Mouse (Mus musculus): ENCODE results near the gene Gpr157. TPM values are rescaled to one million over a fixed set of nuclear protein-coding genes. Genes with fewer than 3 reads are reported as not detected.
A peak's percentile ranks its signal among the peaks of the same experiment; 100 is the strongest.

The Gpr157 gene
- polyA plus RNA-seq, 1 experiment from 2014 or later, result 0.79 TPM

DNA sequence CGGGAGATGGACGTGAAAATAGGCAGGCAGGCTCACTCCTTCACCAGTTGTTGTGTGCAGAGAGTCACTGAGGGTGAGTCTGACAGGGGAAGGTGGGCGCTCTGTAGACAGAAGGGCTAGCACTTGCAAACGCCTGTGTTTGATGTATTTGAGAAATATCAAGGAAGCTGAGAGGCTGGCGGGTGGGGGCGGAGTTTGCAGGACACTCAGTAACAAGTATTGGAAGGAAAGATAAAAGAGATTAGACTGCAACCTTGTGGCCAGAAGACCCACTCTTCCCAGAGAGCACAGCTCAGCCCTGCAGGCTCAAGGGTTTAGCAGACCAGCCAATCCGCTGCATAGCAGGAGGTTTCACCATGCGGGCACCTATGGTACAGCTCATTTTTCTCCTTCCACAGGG, 35.7 kb upstream of the Gpr157 start:
- 71% methylated on average over 8 of the region's 8 CpGs for WGBS
- Histone ChIP-seq H3K27ac (no peak overlapping the region), H3K36me3 (no peaks in the 10 kb centered on the region), H3K4me2 (no peak overlapping the region), H3K9ac (replicated peaks) (no peak overlapping the region), H3K9me3 (0 out of 2 replicates have a peak, but pooled peaks cover 7% of the 10 kb centered on the region), H3K4me1 (replicated peaks) (peaks cover 16% of the 10 kb centered on the region), H3K27me3 (peaks cover 55% of the 10 kb centered on the region), H3K4me3 (replicated peaks) (no peak overlapping the region)
- ATAC-seq (ENCODE audit: insufficient number of reproducible peaks, insufficient read depth, low FRiP score, low TSS enrichment, low read depth), result no peak

DNA sequence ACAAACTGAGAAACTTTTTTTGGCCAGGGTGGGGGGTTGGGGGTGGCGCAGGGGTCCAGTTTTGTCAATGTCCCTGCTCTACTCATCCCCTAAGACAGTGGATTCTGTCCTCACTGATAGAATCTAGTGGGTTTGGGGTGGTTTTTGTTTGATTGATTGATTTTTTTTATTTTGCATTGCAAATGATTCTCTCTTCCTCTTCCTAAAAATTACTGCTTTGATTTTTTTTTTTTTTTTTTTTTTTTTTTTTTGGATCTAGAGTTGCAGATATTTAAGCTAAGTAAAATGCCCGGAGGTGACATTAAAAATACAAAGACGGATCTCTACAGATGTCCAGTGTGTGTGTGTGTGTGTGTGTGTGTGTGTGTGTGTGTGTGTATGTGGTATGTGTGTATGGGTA, 34.8 kb upstream of the Gpr157 start:
- Histone ChIP-seq H3K36me3 (no peaks in the 10 kb centered on the region), H3K9me3 (0 out of 2 replicates have a peak, but pooled peaks cover 7% of the 10 kb centered on the region), H3K4me3 (replicated peaks) (no peak overlapping the region), H3K27ac (no peak overlapping the region), H3K4me2 (no peak overlapping the region), H3K9ac (replicated peaks) (no peak overlapping the region), H3K27me3 (peaks cover 48% of the 10 kb centered on the region), H3K4me1 (replicated peaks) (peaks cover 14% of the 10 kb centered on the region)
- ATAC-seq (ENCODE audit: insufficient number of reproducible peaks, insufficient read depth, low FRiP score, low TSS enrichment, low read depth), result no peak
- WGBS, result 96% methylated on average over 3 of the region's 3 CpGs

DNA sequence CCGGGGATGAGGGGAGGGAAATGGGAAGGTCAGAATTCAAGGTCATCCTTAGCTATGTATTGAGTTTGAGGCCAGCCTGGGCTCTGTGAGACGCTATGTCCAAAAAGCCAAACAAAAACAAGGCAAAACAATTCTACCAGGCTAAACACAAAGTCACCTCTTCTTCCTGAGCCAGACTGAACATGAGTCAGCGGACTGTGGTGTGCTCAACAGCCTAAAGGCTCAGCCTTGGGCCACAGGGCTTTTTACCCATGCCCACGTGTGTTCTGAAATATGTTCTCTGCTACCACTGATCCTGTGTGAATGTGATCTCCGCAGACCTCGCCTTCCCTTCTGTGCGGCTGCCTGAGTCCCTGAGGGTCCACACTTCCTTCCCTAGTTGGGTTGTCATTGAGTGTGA, 31.0 kb upstream of the Gpr157 start:
- H3K9me3 ChIP-seq, result no peaks in the 10 kb centered on the region
- no peak overlapping the region for H3K9ac ChIP-seq (replicated peaks)
- peaks cover 17% of the 10 kb centered on the region for H3K4me1 ChIP-seq (replicated peaks)
- peaks cover 10% of the 10 kb centered on the region for H3K27me3 ChIP-seq
- 86% methylated on average over 7 of the region's 7 CpGs for WGBS
- H3K4me3 ChIP-seq (replicated peaks), result no peak overlapping the region
- H3K4me2 ChIP-seq, result no peak overlapping the region
- no peaks in the 10 kb centered on the region for H3K36me3 ChIP-seq
- H3K27ac ChIP-seq, result no peak overlapping the region
- ATAC-seq (ENCODE audit: insufficient number of reproducible peaks, insufficient read depth, low FRiP score, low TSS enrichment, low read depth), result no peak

DNA sequence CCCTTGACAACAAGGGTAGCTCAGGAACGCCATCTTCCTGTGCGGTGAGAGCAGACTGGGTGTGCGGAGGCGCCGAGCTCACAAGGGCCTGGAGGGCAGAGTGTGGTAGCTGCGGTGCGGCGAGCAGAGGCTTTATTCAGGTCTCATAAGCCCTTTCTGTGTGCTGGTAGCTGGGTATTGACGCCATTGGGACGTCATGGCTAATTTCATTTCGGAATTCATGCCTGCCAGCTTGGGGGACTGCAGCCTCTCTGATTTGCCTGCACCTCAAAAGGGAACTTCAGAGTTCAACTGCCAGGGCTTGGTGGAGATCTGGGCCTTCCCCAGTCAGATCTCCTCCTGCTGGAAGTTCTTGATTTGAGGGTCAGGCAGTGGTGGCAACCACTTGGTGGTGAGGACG, 29.4 kb upstream of the Gpr157 start:
- 91% methylated on average over 12 of the region's 12 CpGs for WGBS
- Histone ChIP-seq H3K4me2 (no peak overlapping the region), H3K27ac (no peak overlapping the region), H3K36me3 (no peaks in the 10 kb centered on the region), H3K27me3 (no peaks in the 10 kb centered on the region; the same call in 1 of the 2 replicates), H3K9ac (replicated peaks) (no peak overlapping the region), H3K4me1 (replicated peaks) (peaks cover 18% of the 10 kb centered on the region), H3K4me3 (replicated peaks) (no peak overlapping the region), H3K9me3 (no peaks in the 10 kb centered on the region)
- no peak for ATAC-seq (ENCODE audit: insufficient number of reproducible peaks, insufficient read depth, low FRiP score, low TSS enrichment, low read depth)

DNA sequence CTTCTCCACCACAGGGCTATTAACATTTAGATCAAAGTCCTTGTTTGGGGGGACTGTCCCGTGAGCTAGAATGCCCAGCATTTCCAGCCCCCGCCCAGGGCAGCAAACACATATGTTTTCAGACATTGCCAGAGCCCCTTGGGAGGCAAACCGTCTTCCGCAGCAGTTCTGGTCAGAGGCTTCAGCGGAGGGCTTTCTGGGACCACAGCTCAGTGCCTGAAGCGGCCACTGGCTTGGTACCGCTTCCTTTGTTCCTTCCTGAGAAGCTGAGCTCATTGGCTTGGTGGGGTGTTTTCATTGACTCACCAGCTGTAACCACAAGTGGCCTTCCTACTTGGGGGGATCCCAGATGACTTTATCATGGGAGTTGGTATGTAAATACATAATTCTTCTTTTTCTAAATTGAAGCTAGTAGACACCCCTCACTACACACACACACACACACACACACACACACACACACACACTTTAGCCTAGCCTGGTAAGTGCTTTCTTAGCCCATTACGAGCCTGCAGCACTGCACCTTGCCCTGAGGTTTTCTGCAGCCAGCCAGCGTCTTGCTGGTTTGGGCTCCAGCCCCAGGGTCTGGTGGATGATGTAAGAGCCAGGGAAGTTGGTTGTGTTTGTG, 27.2 kb upstream of the Gpr157 start:
- Histone ChIP-seq H3K4me3 (replicated peaks) (no peak overlapping the region), H3K27ac (peak overlapping the region; percentile 51), H3K9me3 (no peaks in the 10 kb centered on the region), H3K9ac (replicated peaks) (no peak overlapping the region), H3K4me1 (replicated peaks) (peaks cover 18% of the 10 kb centered on the region), H3K4me2 (no peak overlapping the region), H3K27me3 (no peaks in the 10 kb centered on the region), H3K36me3 (no peaks in the 10 kb centered on the region)
- 31% methylated on average over 9 of the region's 9 CpGs for WGBS
- ATAC-seq (ENCODE audit: insufficient number of reproducible peaks, insufficient read depth, low FRiP score, low TSS enrichment, low read depth), result no peak

DNA sequence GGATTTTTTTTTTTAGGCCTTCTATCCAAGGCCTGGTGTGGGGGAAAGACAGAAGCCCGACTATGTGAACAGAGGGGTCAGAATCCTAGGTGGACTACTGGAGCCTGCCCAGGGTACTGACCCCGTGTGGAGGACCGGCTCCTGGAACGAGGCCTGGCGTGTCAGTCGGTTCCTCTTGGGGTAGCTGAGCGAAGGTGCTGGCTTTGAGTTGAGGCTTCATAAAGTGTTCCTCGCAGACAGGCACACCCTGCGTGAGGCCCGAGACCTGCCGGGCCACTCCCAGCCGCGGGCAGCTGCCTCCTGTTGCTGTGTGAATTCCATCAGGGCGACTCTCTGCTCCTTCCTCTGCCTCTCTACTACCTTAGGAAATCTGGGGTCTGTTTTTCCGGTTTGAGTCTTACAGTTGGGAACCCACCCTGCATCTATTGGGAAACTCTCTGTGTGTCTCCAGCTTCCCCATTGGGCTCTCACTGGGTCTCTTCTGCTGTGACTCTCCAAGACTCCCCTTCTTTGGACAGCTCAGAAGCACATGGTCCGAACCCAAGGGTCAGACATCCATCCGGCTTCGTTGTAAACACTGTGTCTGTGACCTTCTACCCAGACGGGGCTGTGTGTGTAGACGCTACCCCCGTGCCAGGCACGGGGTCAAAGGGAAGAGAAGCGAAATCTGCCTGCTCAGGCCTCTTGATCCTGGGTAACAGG, 26.5 kb upstream of the Gpr157 start:
- Histone ChIP-seq H3K4me3 (replicated peaks) (no peak overlapping the region), H3K27me3 (no peaks in the 10 kb centered on the region), H3K9ac (replicated peaks) (no peak overlapping the region), H3K36me3 (no peaks in the 10 kb centered on the region), H3K4me1 (replicated peaks) (peaks cover 18% of the 10 kb centered on the region), H3K4me2 (no peak overlapping the region), H3K27ac (peak overlapping the region; percentile 51), H3K9me3 (no peaks in the 10 kb centered on the region)
- no peak for ATAC-seq (ENCODE audit: insufficient number of reproducible peaks, insufficient read depth, low FRiP score, low TSS enrichment, low read depth)
- WGBS, result 65% methylated on average over 23 of the region's 23 CpGs

DNA sequence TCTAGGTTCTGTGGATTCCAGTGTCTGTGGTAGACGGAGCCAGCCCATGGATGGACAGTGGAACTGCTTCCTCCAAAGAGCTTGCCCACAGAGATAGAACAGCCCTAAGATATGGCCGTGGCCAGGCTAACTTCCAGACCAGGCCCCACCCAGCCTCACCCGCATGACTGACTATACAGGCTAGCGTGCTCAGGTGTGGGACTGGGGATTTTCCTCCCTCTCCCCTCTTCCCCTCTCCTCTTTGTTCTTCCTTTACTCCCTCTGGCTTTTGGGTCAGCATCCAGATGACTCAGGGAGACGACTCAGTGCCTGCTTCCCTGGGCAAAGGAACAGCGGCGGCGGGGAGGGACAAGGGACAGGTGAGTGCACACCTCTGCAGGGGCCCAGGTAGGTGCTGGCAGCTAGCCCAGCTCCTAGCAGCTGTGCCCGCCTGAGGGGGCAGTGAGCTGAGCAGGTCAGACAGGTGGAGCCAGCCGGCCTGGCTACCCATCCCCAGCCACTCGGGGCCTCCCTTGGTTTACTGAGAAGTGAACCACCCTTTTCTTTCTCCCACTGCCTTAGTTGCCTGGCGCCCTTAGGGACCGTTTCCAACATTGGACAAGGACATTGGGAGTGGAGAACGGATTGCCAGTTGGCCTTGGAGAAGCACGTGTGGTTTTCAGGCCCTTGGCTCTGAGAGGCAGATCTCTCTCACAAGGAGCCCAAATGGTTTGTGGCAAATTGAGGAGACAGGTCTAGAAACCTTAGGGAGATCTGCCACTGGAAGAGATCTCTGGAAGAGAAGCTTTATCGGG, 25.5 kb upstream of the Gpr157 start:
- WGBS, result 77% methylated on average over 16 of the region's 16 CpGs
- 0 out of 2 replicates have a peak overlapping the region, but pooled peaks have one; percentile 23 for H3K27ac ChIP-seq
- no peak overlapping the region for H3K9ac ChIP-seq (replicated peaks)
- H3K4me1 ChIP-seq (replicated peaks), result peaks cover 18% of the 10 kb centered on the region
- no peak overlapping the region for H3K4me2 ChIP-seq
- H3K4me3 ChIP-seq (replicated peaks), result no peak overlapping the region
- no peaks in the 10 kb centered on the region for H3K9me3 ChIP-seq
- no peaks in the 10 kb centered on the region for H3K36me3 ChIP-seq
- no peaks in the 10 kb centered on the region for H3K27me3 ChIP-seq
- no peak for ATAC-seq (ENCODE audit: insufficient number of reproducible peaks, insufficient read depth, low FRiP score, low TSS enrichment, low read depth)

DNA sequence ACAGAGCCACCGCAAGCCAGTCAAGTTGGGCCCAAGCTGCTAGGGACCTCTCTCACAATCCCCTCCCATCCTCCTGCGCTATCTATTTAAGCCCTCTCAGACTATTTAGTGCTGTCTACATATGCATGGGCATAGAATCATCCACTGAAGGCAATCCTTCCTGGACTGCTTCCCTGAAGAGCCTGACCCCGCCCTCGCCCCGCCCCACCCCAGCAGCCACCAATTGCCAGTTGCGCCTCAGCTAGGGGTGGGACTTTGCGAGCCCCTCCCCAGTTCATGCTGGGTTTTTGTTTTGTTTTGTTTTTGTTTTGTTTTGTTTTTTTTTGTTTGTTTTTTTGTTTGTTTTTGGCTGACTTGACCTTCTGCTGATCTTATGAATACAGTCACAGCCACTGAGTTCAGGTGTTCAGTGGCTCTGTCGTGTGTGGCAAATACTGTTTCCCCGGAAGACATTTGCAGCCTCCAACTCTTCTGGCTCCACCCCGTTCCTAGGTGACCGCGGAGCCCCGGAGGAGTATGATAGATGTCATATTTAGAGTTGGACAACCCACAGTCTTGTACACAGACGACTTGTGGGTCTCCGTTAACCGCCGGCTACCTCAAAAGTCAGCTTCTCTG, 20.4 kb upstream of the Gpr157 start:
- H3K27me3 ChIP-seq, result no peaks in the 10 kb centered on the region
- 82% methylated on average over 17 of the region's 17 CpGs for WGBS
- H3K27ac ChIP-seq, result no peak overlapping the region
- H3K9ac ChIP-seq (replicated peaks), result no peak overlapping the region
- H3K36me3 ChIP-seq, result no peaks in the 10 kb centered on the region
- H3K4me3 ChIP-seq (replicated peaks), result no peak overlapping the region
- no peak overlapping the region for H3K4me2 ChIP-seq
- H3K4me1 ChIP-seq (replicated peaks), result peaks cover 8% of the 10 kb centered on the region
- H3K9me3 ChIP-seq, result no peaks in the 10 kb centered on the region
- no peak for ATAC-seq (ENCODE audit: insufficient number of reproducible peaks, insufficient read depth, low FRiP score, low TSS enrichment, low read depth)

DNA sequence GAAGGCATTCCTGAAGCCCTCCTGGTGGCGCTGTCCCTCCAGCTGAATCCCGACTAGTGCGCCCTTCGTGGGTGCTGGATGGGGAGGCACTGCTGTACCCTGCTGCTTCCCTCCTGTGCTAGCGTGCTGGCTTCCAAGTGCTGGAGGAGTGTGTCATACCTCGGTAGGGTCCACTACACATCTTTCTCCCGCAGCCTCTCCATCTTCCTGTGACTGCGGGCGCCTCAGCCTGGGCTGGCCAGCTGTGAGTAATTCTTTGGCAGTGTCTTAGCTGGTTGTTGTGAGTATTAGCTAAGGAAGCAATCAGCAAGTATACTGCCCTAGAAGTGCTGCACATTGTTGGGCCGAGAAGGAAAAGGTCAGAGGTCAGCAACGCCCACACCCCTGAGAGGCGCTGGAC, 18.9 kb upstream of the Gpr157 start:
- peaks cover 8% of the 10 kb centered on the region for H3K4me1 ChIP-seq (replicated peaks)
- no peak overlapping the region for H3K4me2 ChIP-seq
- no peaks in the 10 kb centered on the region for H3K27me3 ChIP-seq
- 70% methylated on average over 12 of the region's 12 CpGs for WGBS
- H3K36me3 ChIP-seq, result no peaks in the 10 kb centered on the region
- no peak overlapping the region for H3K9ac ChIP-seq (replicated peaks)
- no peak for ATAC-seq (ENCODE audit: insufficient number of reproducible peaks, insufficient read depth, low FRiP score, low TSS enrichment, low read depth)
- no peak overlapping the region for H3K4me3 ChIP-seq (replicated peaks)
- H3K27ac ChIP-seq, result no peak overlapping the region
- H3K9me3 ChIP-seq, result no peaks in the 10 kb centered on the region

DNA sequence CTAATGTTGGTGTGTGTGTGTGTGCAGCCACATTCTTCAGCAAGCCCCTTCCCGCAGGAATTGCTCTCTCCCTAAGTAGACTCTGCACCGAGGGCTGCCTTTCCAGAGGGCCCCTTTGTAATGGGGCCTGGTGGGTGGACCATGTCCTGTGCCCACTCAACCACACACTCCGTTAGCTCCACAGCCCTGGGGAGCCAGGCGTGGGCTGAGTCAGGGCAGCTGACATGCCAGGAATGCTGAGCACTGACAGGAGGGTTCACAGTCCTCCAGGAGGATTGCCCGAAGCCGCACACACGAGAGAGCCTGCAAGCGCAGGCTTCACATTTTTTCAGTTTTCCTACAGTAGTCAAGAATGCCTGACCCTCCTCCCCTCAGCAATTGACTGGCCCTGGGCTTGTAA, 17.0 kb upstream of the Gpr157 start:
- no peak for ATAC-seq (ENCODE audit: insufficient number of reproducible peaks, insufficient read depth, low FRiP score, low TSS enrichment, low read depth)
- Histone ChIP-seq H3K27ac (0 out of 2 replicates have a peak overlapping the region, but pooled peaks have one; percentile 4), H3K27me3 (no peaks in the 10 kb centered on the region), H3K4me1 (replicated peaks) (peaks cover 8% of the 10 kb centered on the region), H3K36me3 (no peaks in the 10 kb centered on the region), H3K9me3 (no peaks in the 10 kb centered on the region), H3K4me3 (replicated peaks) (no peak overlapping the region), H3K4me2 (no peak overlapping the region), H3K9ac (replicated peaks) (no peak overlapping the region)
- 47% methylated on average over 8 of the region's 8 CpGs for WGBS

Measured in limb, embryonic 12.5 days (tissue).